Mouse (Mus musculus) T-helper 17 cell (primary cell): ENCODE results near the gene Zfp1.

Experiments
- in situ Hi-C, 2 experiments: fragments of 300-600 bp; cut with MboI, MseI; formaldehyde crosslinking; loops; 1 replicate in 1 of 2; 2 replicates in 1 of 2; pipeline ENCODE4 v1.15.1; 2025; ENCODE audit warnings: high pct_unique_total_duplicates in 2 of 2

Gene Zfp1

DNA sequence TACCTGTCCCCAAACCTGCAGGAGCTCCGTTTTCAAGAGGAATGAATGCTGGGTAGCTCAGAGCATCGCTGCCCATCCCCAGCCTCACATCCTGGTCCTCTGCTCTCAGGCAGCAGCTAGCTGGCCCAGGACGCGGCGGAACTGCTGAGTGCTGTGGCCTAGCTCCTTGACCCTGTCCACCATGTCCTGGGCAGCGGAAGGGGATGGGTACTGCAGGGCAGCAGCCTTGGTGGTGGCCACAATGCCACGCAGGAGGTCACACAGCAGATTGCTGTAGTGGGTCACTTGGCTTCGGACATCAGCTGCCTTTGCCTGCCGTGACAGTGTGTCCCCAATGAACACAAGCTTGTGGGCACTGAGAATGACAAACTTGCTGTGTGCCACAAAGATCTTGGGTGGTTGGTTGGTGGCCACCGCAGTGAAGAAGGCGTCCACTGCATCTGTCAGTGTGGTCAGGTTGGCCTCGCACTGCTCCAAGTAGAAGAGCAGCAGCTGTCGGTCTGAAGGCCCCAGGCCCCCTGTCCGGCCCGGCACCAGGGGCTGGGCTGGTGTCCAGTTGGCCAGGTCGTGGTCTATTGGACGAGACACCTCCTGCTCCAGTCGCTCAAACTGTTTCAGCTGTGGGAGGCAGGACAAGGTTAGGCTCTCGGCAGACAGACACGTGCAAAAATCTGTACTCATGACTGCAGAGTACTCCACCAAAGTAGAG, 67.7 kb downstream of the Zfp1 start:
- in situ Hi-C loops: loop anchor here in 1 of 2 experiments (10.0 to 25.0 kb wide), 2 partner anchors 114 to 1926 kb away; partner anchors contain the start of genes Mon1b and Syce1l

GRCm38 (mm10) chr8:111712135-111712534, 68.9 kb downstream of the Zfp1 start:
- in situ Hi-C loops: loop anchor here in 1 of 2 experiments (10.0 to 25.0 kb wide), 2 partner anchors 113 to 1925 kb away; partner anchors contain the start of genes Mon1b and Syce1l

DNA sequence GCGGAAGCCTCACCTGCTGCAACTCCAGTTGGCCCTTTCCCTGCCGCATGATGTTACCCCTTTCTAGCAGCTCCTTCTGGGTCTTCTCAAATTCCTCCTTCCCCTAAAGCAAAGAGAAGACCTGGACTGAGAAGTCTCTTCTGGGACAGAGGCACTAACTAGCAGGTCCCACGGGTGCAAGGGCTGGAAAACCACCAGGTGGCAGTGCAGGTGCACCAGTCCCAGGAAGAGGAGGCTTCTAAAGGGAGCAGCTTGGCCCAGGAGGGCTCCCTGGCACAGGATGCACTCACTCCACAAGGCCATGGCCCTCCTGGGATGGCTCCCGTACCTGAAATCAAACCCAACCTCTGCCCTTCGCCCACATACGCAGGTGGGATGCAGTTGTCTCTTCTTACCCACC, 69.4 kb downstream of the Zfp1 start:
- in situ Hi-C loops: loop anchor here in 1 of 2 experiments (10.0 to 25.0 kb wide), 2 partner anchors 112 to 1925 kb away; partner anchors contain the start of genes Mon1b and Syce1l

GRCm38 (mm10) chr8:111713291-111713690, 70.1 kb downstream of the Zfp1 start:
- in situ Hi-C loops: loop anchor here in 1 of 2 experiments (10.0 to 25.0 kb wide), 2 partner anchors 112 to 1924 kb away; partner anchors contain the start of genes Mon1b and Syce1l

GRCm38 (mm10) chr8:111713817-111714216, 70.6 kb downstream of the Zfp1 start:
- in situ Hi-C loops: loop anchor here in 1 of 2 experiments (10.0 to 25.0 kb wide), 2 partner anchors 111 to 1923 kb away; partner anchors contain the start of genes Mon1b and Syce1l

DNA sequence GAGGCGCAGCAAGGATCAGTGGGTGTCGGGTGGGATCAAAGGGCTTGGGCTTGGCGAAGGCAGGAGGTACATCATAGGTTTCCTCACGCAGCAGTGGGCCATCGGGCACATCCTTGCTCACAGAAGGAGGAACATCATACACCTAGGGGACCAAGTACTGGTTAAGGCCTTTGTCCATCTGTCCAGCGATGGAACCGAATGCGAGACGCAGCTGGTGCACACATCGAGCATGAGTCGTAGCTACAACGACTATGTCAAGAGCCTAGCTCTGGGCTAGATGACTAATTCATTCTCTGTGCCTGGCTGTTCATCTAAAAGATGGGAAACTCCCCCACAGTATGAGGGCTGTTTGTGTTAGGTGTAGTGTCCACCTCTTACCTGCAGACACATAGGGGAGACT, 71.1 kb downstream of the Zfp1 start:
- in situ Hi-C loops: loop anchor here in 1 of 2 experiments (10.0 to 25.0 kb wide), 2 partner anchors 111 to 1923 kb away; partner anchors contain the start of genes Mon1b and Syce1l

- in situ Hi-C loops: loop anchor here in 1 of 2 experiments (10.0 to 25.0 kb wide), 2 partner anchors 109 to 1922 kb away; partner anchors contain the start of genes Mon1b and Syce1l
These were observed 72.3 kb downstream of the Zfp1 start for GRCm38 (mm10) chr8:111715514-111715913.

DNA sequence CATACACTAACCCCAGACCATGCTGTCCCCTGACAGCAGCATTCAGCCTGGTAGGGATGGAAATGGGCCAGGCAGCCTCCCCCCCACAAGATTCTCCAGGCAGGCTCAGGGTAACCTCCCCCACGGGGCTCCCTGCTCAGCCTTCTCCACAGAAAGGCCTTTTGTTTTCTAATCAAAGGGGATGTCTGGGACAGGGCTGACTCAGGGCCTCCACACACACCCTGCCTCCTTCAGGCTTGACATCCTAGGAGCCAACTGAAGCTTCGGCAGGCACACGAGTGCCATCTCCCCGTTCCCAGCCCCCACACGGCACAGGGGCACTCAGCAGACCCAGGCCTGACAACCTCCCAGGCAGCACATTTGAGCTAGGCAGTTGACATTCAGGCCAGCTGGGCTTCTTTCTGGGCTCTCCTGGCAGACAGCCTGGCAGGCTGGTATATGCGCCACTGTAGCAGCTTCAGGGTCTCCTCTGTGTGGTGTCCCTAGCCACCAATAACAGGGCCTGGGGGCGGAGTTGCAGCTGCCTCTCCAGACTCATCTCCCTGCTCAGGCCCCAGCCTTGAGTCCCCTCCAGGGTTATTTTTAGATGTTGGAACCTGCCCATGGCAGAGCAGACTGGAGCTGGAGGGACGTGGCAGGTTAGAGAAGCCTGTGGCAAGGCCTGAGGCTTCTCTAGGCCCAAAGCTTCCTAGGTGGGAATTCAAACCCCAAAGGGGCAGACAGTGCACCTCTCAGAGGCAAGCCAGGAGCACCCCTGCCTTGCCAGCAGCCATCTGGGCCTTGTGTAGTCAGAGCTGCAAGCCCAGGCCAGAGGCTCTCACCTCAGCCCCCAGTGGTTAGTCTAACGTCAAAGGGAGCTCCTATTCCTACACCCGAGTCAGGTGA, 73.6 kb downstream of the Zfp1 start:
- in situ Hi-C loops: loop anchor here in 1 of 2 experiments (10.0 to 25.0 kb wide), 2 partner anchors 108 to 1920 kb away; partner anchors contain the start of genes Mon1b and Syce1l

DNA sequence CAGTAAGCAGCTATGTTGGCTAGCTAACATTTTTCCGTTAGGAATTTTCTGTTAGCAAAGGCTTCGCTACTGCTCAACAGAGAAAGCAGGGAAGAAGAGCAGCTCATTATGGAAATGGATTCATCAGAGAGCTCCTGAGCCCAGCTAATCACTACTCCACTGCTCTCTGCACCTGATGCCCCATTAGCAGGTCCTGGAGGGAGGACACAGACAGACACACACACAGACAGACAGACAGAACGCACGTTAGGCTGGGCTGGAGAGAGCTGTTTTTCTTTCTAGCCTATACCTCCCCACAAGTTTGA, 74.2 kb downstream of the Zfp1 start:
- in situ Hi-C loops: loop anchor here in 1 of 2 experiments (10.0 to 25.0 kb wide), 2 partner anchors 107 to 1920 kb away; partner anchors contain the start of genes Mon1b and Syce1l

DNA sequence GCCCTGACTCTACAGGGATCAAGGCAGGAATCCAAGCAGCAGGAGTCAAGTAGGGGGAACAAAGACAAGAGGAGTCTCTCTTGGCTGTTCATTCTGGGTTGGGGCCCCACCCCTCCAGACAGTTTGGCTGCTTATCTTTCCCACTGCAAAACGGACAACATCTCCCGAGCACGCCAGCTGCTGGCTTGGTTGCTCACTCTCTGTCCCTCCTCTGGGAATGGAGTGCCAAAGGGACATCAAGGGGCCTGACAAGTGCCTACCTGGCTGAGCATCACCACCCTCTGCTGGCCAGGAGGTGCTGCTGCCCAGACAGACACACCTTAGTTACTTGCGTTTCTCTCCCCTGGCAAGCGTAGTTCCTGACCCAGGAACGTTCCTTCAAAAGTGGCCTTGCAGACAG, 74.7 kb downstream of the Zfp1 start:
- in situ Hi-C loops: loop anchor here in 1 of 2 experiments (10.0 to 25.0 kb wide), 2 partner anchors 107 to 1919 kb away; partner anchors contain the start of genes Mon1b and Syce1l

DNA sequence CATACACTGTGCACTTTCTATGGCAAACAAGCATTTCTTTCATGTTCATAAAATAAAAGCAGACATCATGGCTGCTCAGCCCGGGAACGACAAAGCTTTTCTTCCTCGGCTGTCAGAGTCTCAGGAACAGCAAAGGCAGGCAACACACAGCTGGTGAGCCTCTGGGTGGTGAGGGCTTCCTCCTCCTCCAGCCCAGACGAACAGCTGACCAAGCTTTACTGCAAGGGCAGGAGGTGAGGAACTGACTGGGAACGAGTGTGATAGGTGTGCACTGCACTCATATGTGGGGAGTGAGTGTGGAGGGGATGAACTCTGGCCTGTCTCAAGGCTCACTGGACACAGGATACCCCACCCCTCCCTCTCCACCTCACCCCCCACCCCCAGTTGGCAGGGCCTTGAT, 75.7 kb downstream of the Zfp1 start:
- in situ Hi-C loops: loop anchor here in 1 of 2 experiments (10.0 to 25.0 kb wide), 2 partner anchors 106 to 1918 kb away; partner anchors contain the start of genes Mon1b and Syce1l

GRCm38 (mm10) chr8:111720115-111720544, 76.9 kb downstream of the Zfp1 start:
- in situ Hi-C loops: loop anchor here in 1 of 2 experiments (25.0 kb wide), 1 partner anchor 1917 kb away; the partner anchor contains the start of genes Mon1b and Syce1l
